Mouse (Mus musculus) liver, embryonic 14.5 days (tissue): ENCODE measurements around the gene Tarbp2. TPM values are rescaled to one million over a fixed set of nuclear protein-coding genes. Genes with fewer than 3 reads are reported as not detected.

Experiments used
- ATAC-seq: fragments of 200-750 bp; cut with Nextera tagmentation; 2 replicates; pipeline ENCODE4 v1.8.0; 2017; ENCODE audit warnings: moderate number of reproducible peaks, mild to moderate bottlenecking, moderate library complexity; ENCODE audit not compliant: insufficient read depth
- DNase-seq, 3 experiments: peaks; one replicate each; pipeline ENCODE4 v3.0.0-alpha.2; 2012 to 2013; ENCODE audit warnings: low read depth in 3 of 3, low spot score in 3 of 3
- H3K27ac ChIP-seq: fragments of 300-500 bp; sonication (generic); 2 replicates; pipeline ENCODE4 v1.5.1; 2014; ENCODE audit warnings: moderate library complexity, mild to moderate bottlenecking, control low read depth, inconsistent platforms
- H3K27me3 ChIP-seq: fragments of 300-500 bp; sonication (generic); 2 replicates; pipeline ENCODE4 v1.6.1; 2014; ENCODE audit warnings: mild to moderate bottlenecking, low read length, moderate library complexity; ENCODE audit not compliant: control insufficient read depth, insufficient read depth
- H3K36me3 ChIP-seq: fragments of 300-500 bp; sonication (generic); replicated peaks from 2 replicates; pipeline ENCODE4 v1.6.1; 2014; ENCODE audit warnings: low read depth; ENCODE audit not compliant: control insufficient read depth, insufficient read depth
- H3K4me1 ChIP-seq, 2 experiments: fragments of 200-500 bp in 1 of 2; fragments of 300-500 bp in 1 of 2; sonication (generic) in 1 of 2; replicated peaks; 2 replicates each; pipeline ENCODE4 v1.6.1; 2012 to 2014; ENCODE audit warnings: antibody characterized with exemption in 1 of 2, inconsistent platforms in 1 of 2, low read length in 1 of 2; ENCODE audit not compliant: control insufficient read depth in 2 of 2, insufficient read depth in 2 of 2
- H3K4me2 ChIP-seq: fragments of 300-500 bp; sonication (generic); 2 replicates; pipeline ENCODE4 v1.6.1; 2014; ENCODE audit warnings: low read depth, mild to moderate bottlenecking, control low read depth, moderate library complexity
- H3K4me3 ChIP-seq, 2 experiments: fragments of 200-500 bp in 1 of 2; fragments of 300-500 bp in 1 of 2; sonication (generic) in 1 of 2; 2 replicates each; pipeline ENCODE4 v1.5.1; 2012 to 2014; ENCODE audit warnings: low read depth in 2 of 2, low read length in 2 of 2, mild to moderate bottlenecking in 2 of 2, control low read depth in 1 of 2, inconsistent platforms in 1 of 2, moderate library complexity in 1 of 2; ENCODE audit not compliant: insufficient read depth in 1 of 2
- H3K9ac ChIP-seq: fragments of 300-500 bp; sonication (generic); replicated peaks from 2 replicates; pipeline ENCODE4 v1.6.1; 2014; ENCODE audit warnings: mild to moderate bottlenecking, control low read depth, moderate library complexity
- H3K9me3 ChIP-seq: fragments of 300-500 bp; sonication (generic); 2 replicates; pipeline ENCODE4 v1.6.1; 2016; ENCODE audit warnings: low read length, mixed read lengths; ENCODE audit not compliant: control insufficient read depth
- CTCF ChIP-seq: IDR thresholded peaks from 2 replicates; pipeline ENCODE4 v1.5.1; 2016; ENCODE audit warnings: antibody characterized with exemption, low read depth, control low read depth
- EP300 ChIP-seq: IDR thresholded peaks from 2 replicates; pipeline ENCODE4 v1.6.1; 2016; ENCODE audit warnings: antibody characterized with exemption, low read depth
- WGBS: fragments of 180-500 bp; shearing (Covaris S2); extraction: QIAGEN DNeasy Blood & Tissue Kit; methylation state at CpG from one replicate; pipeline ENCODE4 v1.1.7; 2014; ENCODE audit not compliant: insufficient replicate concordance; 5-methylcytosine and 5-hydroxymethylcytosine counted together
- polyA plus RNA-seq, 2 experiments: library from polyadenylated mRNA; depleted of rRNA in 1 of 2; stranded (reverse) in 1 of 2; unstranded in 1 of 2; fragments of >200 nt; fragmentation: Nextera tagmentation in 1 of 2; extraction: Ambion mirVana in 1 of 2; gene quantifications; 2 replicates each; pipeline versions ENCODE4 v1.2.1 to v1.2.3; 2012 to 2014

Gene Tarbp2
- polyA plus RNA-seq, 2 experiments, result 31.5 to 39.6 TPM

GRCm38 (mm10) chr15:102532106-102532900, 14.3 kb downstream of the Tarbp2 start:
- Histone ChIP-seq H3K9ac (no peak overlapping the region), H3K27me3 (no peaks in the 10 kb centered on the region), H3K4me2 (no peak overlapping the region), H3K4me3 (no peak overlapping the region), H3K36me3 (peaks cover 10% of the 10 kb centered on the region), H3K9me3 (no peaks in the 10 kb centered on the region), H3K4me1 (no peaks in the 10 kb centered on the region), H3K27ac (no peak overlapping the region)
- no peak for TF ChIP-seq EP300
- TF ChIP-seq CTCF, result no peak
- DNase-seq, result no peak
- no peak for ATAC-seq
- WGBS, result 79% methylated on average over 3 of the region's 3 CpGs

DNA sequence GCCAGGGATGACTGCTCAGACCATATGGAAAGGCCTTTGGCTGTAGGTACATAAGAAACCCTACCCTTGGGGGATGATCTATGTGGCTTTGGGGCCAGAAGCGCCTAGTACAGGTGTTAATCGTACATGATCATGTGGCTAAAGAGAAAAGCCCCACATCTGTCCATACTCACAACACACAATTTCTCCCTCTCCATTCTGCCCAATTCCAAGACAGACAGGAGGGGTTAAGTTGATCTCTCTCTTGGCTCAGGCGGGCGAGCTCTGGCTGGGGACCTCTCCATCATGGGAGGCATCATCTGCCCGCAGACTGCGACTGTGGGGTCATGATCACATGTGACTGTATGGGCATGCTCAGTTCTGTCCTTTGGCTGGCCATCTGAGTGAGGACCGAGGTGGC, 15.9 kb downstream of the Tarbp2 start:
- no peaks in the 10 kb centered on the region for H3K9me3 ChIP-seq
- 79% methylated on average over 7 of the region's 7 CpGs for WGBS
- peaks cover 16% of the 10 kb centered on the region for H3K36me3 ChIP-seq
- no peak overlapping the region for H3K27ac ChIP-seq
- H3K27me3 ChIP-seq, result no peaks in the 10 kb centered on the region
- H3K4me3 ChIP-seq, result no peak overlapping the region
- H3K4me2 ChIP-seq, result no peak overlapping the region
- no peaks in the 10 kb centered on the region for H3K4me1 ChIP-seq
- TF ChIP-seq CTCF (no peak), EP300 (no peak)
- ATAC-seq (no peak), DNase-seq (no peak)
- no peak overlapping the region for H3K9ac ChIP-seq

GRCm38 (mm10) chr15:102544801-102545200, 26.8 kb downstream of the Tarbp2 start:
- peaks cover 12% of the 10 kb centered on the region for H3K36me3 ChIP-seq
- H3K27me3 ChIP-seq, result no peaks in the 10 kb centered on the region
- no peak overlapping the region for H3K4me3 ChIP-seq
- DNase-seq (no peak), ATAC-seq (no peak)
- 78% methylated on average over 4 of the region's 4 CpGs for WGBS
- no peak overlapping the region for H3K9ac ChIP-seq
- no peak overlapping the region for H3K27ac ChIP-seq
- no peak overlapping the region for H3K4me2 ChIP-seq
- no peaks in the 10 kb centered on the region for H3K9me3 ChIP-seq
- no peaks in the 10 kb centered on the region for H3K4me1 ChIP-seq
- TF ChIP-seq EP300, result no peak
- TF ChIP-seq CTCF, result no peak

DNA sequence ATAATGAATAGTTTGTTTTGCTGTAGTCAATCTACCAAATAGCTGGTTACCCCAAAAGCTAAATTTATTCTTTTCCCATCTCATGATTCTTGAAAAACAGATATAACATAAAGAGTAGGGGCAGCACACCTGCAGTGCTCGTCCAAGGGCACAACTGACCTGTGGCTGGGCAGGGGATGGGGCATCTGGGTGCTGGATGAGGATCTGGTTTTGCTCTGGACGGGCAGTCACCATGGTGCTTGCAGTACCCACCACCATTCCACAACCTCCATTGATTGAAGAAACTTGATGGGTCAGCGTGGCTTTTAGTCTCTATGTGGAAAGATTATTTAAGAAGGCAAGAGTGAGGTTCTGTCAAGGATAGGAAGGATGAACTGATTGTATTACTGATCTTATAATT, 28.3 kb downstream of the Tarbp2 start:
- H3K4me1 ChIP-seq, result no peaks in the 10 kb centered on the region
- no peak overlapping the region for H3K27ac ChIP-seq
- DNase-seq, result no peak
- H3K36me3 ChIP-seq, result peaks cover 8% of the 10 kb centered on the region
- TF ChIP-seq CTCF, result no peak
- TF ChIP-seq EP300, result no peak
- H3K4me3 ChIP-seq, result no peak overlapping the region
- no peak overlapping the region for H3K9ac ChIP-seq
- WGBS, result 69% methylated on average over 3 of the region's 3 CpGs
- H3K4me2 ChIP-seq, result no peak overlapping the region
- H3K9me3 ChIP-seq, result no peaks in the 10 kb centered on the region
- no peaks in the 10 kb centered on the region for H3K27me3 ChIP-seq
- no peak for ATAC-seq

DNA sequence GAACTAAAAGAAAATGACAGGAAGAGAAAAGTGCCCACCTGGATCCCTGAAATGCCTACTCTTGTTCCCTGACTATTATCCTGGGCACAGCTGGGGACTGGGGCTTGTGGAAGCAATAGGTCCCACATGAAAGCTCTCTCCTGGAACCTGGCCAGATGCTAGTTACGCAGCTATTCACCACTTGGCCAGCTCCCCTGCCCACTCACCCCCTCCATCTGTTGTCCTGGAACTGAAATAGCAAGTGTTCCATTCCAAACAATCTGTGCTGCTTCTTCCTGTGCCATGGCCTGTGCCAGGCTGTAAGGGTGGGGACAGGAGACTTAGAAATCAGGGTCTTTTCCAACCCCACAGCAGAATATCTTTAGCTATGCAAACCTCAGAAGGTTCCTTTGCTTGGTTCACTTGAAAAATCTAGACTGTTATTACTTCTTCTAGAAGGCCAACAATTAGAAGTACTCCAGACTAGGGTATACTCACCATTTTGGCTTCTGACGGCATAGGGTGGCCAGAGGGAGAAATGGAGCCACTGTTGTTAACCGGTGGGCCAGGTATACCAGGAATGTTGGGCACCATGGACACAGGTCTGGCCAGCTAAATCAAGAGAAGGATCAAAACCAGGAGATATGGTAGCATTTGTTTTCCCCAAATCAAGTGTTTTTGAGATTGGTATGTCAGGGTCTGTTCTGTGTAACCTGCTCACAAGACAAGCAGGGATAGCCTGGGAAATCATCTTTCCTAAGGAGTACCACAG, 28.9 kb downstream of the Tarbp2 start:
- H3K9ac ChIP-seq, result no peak overlapping the region
- TF ChIP-seq EP300, result no peak
- TF ChIP-seq CTCF, result no peak
- no peaks in the 10 kb centered on the region for H3K9me3 ChIP-seq
- no peak for ATAC-seq
- DNase-seq, result no peak
- 79% methylated on average over 3 of the region's 3 CpGs for whole genome bisulfite sequencing
- peaks cover 7% of the 10 kb centered on the region for H3K36me3 ChIP-seq
- H3K4me1 ChIP-seq, result no peaks in the 10 kb centered on the region
- H3K4me2 ChIP-seq, result no peak overlapping the region
- H3K27ac ChIP-seq, result no peak overlapping the region
- H3K4me3 ChIP-seq, result no peak overlapping the region
- no peaks in the 10 kb centered on the region for H3K27me3 ChIP-seq
